Mouse (Mus musculus) ES-Bruce4 (cell line): ENCODE measurements around the gene Rbp4.

Experiments
- CTCF ChIP-seq: IDR thresholded peaks from one replicate; pipeline ENCODE4 v1.8.1; 2011; ENCODE audit warnings: low read depth, low read length
- POLR2A ChIP-seq: IDR thresholded peaks from one replicate; pipeline ENCODE4 v1.8.1; 2011; ENCODE audit warnings: low read length; ENCODE audit not compliant: insufficient read depth

- no peak for TF ChIP-seq POLR2A
- no peak for TF ChIP-seq CTCF
These were observed 7.4 kb upstream of the Rbp4 start, which contains the start of gene Pde6c for GRCm38 (mm10) chr19:38132481-38132880.
